Mouse (Mus musculus) hindbrain, embryonic 15.5 days (tissue): ENCODE data around the gene Dock8. TPM values are rescaled to one million over a fixed set of nuclear protein-coding genes. Genes with fewer than 3 reads are reported as not detected.

ENCODE experiments used
- ATAC-seq: fragments of 200-750 bp; cut with Nextera tagmentation; 2 replicates; pipeline ENCODE4 v1.8.0; 2017; ENCODE audit warnings: low read depth, moderate number of reproducible peaks, moderate TSS enrichment; ENCODE audit not compliant: low FRiP score
- H3K27ac ChIP-seq: fragments of 300-500 bp; sonication (generic); replicated peaks from 2 replicates; pipeline ENCODE4 v1.5.1; 2015; ENCODE audit warnings: mild to moderate bottlenecking, inconsistent platforms
- H3K27me3 ChIP-seq: fragments of 300-500 bp; sonication (generic); 2 replicates; pipeline ENCODE4 v1.6.1; 2015; ENCODE audit warnings: control low read depth, inconsistent platforms
- H3K36me3 ChIP-seq: fragments of 300-500 bp; sonication (generic); 2 replicates; pipeline ENCODE4 v1.6.1; 2015; ENCODE audit warnings: control low read depth, inconsistent platforms
- H3K4me1 ChIP-seq: fragments of 300-500 bp; sonication (generic); replicated peaks from 2 replicates; pipeline ENCODE4 v1.6.1; 2015; ENCODE audit warnings: control low read depth, inconsistent platforms
- H3K4me2 ChIP-seq: fragments of 300-500 bp; sonication (generic); 2 replicates; pipeline ENCODE4 v1.6.1; 2015; ENCODE audit warnings: moderate library complexity, mild to moderate bottlenecking, inconsistent platforms
- H3K4me3 ChIP-seq: fragments of 300-500 bp; sonication (generic); 2 replicates; pipeline ENCODE4 v1.5.1; 2015; ENCODE audit warnings: mild to moderate bottlenecking, inconsistent platforms
- H3K9ac ChIP-seq: fragments of 300-500 bp; sonication (generic); 2 replicates; pipeline ENCODE4 v1.6.1; 2015; ENCODE audit warnings: inconsistent platforms
- H3K9me3 ChIP-seq: fragments of 300-500 bp; sonication (generic); 2 replicates; pipeline ENCODE4 v1.6.1; 2016; ENCODE audit warnings: control low read depth, inconsistent platforms
- WGBS: fragments of 180-500 bp; shearing (Covaris S2); methylation state at CpG from one replicate; pipeline ENCODE4 v1.1.7; 2015; 5-methylcytosine and 5-hydroxymethylcytosine counted together
- polyA plus RNA-seq: library from polyadenylated mRNA; unstranded; fragments of >200 nt; fragmentation: Nextera tagmentation; extraction: Ambion mirVana; gene quantifications from 2 replicates; pipeline ENCODE4 v1.2.1, GENCODE M21; 2015

Gene Dock8
- polyA plus RNA-seq, 1 experiment from 2014 or later: 0.88 TPM

- Histone ChIP-seq H3K4me2 (no peak overlapping the region), H3K27me3 (no peaks in the 10 kb centered on the region), H3K27ac (no peak overlapping the region), H3K4me3 (no peak overlapping the region), H3K36me3 (no peaks in the 10 kb centered on the region), H3K9ac (no peak overlapping the region), H3K9me3 (no peaks in the 10 kb centered on the region), H3K4me1 (no peaks in the 10 kb centered on the region)
- WGBS: 86% methylated on average over 6 of the region's 6 CpGs
- no peak for ATAC-seq
Measured at GRCm38 (mm10) chr19:25180024-25180423, 180.7 kb downstream of the Dock8 start.

DNA sequence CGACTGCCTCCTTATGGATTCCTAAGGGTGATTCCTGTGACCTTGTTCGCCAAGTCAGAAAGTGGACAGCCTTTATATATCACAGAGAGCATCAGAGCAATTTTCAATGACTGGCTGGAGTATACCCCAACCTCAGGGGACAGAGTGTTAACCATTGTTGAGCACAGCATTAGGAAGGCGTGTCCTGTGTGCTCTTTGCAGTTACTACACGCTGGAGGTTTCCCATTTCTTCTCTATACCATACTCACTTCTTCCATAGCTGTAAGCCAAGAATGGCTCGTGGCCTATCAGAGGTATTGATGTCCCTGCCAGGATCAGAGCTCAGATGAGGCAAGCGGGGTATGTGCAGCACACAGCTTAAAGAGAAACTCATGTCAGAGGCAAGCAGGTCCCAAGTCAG is 181.2 kb downstream of the Dock8 start:
- Histone ChIP-seq H3K4me3 (no peak overlapping the region), H3K36me3 (no peaks in the 10 kb centered on the region), H3K4me2 (no peak overlapping the region), H3K27ac (no peak overlapping the region), H3K27me3 (no peaks in the 10 kb centered on the region), H3K9ac (no peak overlapping the region), H3K9me3 (no peaks in the 10 kb centered on the region), H3K4me1 (no peaks in the 10 kb centered on the region)
- ATAC-seq: no peak
- WGBS: 92% methylated on average over 6 of the region's 6 CpGs

- WGBS: 54% methylated on average over 7 of the region's 7 CpGs
- no peaks in the 10 kb centered on the region for H3K27me3 ChIP-seq
- no peaks in the 10 kb centered on the region for H3K4me1 ChIP-seq
- no peak overlapping the region for H3K4me3 ChIP-seq
- H3K27ac ChIP-seq: no peak overlapping the region
- no peak overlapping the region for H3K4me2 ChIP-seq
- H3K36me3 ChIP-seq: no peaks in the 10 kb centered on the region
- 0 out of 2 replicates have a peak, but pooled peaks have one; percentile 30 for ATAC-seq
- no peak overlapping the region for H3K9ac ChIP-seq
- no peaks in the 10 kb centered on the region for H3K9me3 ChIP-seq
Measured at GRCm38 (mm10) chr19:25184076-25184475, 184.7 kb downstream of the Dock8 start.

- 87% methylated on average over 5 of the region's 5 CpGs for WGBS
- Histone ChIP-seq H3K9me3 (no peaks in the 10 kb centered on the region), H3K27me3 (no peaks in the 10 kb centered on the region), H3K4me1 (no peaks in the 10 kb centered on the region), H3K36me3 (no peaks in the 10 kb centered on the region), H3K27ac (no peak overlapping the region), H3K9ac (no peak overlapping the region), H3K4me3 (no peak overlapping the region), H3K4me2 (no peak overlapping the region)
- no peak for ATAC-seq
Measured at GRCm38 (mm10) chr19:25186316-25186715, 187.0 kb downstream of the Dock8 start.

DNA sequence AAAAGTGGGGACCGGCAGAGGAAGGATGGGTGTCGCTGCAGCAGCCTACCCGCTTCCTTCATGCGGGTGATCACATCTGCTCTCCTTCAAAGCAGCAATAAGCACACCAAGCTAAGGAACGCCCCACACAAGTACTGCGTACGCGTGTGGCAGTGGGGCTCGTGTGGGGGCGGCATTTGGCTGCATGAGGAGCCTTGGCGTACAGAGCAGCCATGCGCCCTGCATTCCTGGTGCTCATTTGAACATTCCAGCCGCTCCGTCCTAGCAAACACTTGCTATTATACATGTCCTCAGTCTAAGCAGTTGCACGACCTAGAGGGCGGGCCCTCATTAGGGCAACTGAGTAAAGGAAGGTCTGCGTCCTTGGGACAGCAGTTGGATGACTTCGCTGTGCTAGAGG is 188.3 kb downstream of the Dock8 start:
- no peak for ATAC-seq
- WGBS: 82% methylated on average over 18 of the region's 18 CpGs

DNA sequence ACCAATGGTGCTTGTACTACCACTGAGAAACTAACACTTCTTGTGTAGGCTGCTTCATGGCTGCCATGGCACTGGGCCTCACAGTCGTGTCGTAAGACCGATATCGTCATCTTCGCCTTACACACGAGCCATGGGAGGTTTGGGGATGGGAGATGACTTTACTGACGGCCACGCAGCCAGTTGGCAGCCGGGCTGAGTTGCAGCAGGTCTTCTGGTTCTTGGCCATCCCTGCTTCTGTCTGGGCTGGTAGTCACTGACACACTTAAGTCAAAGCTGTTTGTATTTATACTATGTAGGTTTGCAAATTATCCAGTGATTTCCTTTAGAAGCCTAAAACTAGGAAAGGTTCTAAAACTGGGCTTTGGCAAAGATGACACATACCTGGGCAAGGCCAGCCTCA is 194.4 kb downstream of the Dock8 start:
- H3K9ac ChIP-seq: no peak overlapping the region
- no peak overlapping the region for H3K27ac ChIP-seq
- ATAC-seq: no peak
- H3K27me3 ChIP-seq: no peaks in the 10 kb centered on the region
- no peaks in the 10 kb centered on the region for H3K9me3 ChIP-seq
- 95% methylated on average over 9 of the region's 9 CpGs for WGBS
- no peaks in the 10 kb centered on the region for H3K4me1 ChIP-seq
- H3K36me3 ChIP-seq: no peaks in the 10 kb centered on the region
- H3K4me2 ChIP-seq: no peak overlapping the region
- H3K4me3 ChIP-seq: no peak overlapping the region

More for the DNA sequence above, 188.3 kb downstream of the Dock8 start:
- Histone ChIP-seq H3K9me3 (no peaks in the 10 kb centered on the region), H3K4me2 (no peak overlapping the region), H3K27me3 (no peaks in the 10 kb centered on the region), H3K36me3 (no peaks in the 10 kb centered on the region), H3K27ac (no peak overlapping the region), H3K4me1 (no peaks in the 10 kb centered on the region), H3K9ac (no peak overlapping the region), H3K4me3 (no peak overlapping the region)

DNA sequence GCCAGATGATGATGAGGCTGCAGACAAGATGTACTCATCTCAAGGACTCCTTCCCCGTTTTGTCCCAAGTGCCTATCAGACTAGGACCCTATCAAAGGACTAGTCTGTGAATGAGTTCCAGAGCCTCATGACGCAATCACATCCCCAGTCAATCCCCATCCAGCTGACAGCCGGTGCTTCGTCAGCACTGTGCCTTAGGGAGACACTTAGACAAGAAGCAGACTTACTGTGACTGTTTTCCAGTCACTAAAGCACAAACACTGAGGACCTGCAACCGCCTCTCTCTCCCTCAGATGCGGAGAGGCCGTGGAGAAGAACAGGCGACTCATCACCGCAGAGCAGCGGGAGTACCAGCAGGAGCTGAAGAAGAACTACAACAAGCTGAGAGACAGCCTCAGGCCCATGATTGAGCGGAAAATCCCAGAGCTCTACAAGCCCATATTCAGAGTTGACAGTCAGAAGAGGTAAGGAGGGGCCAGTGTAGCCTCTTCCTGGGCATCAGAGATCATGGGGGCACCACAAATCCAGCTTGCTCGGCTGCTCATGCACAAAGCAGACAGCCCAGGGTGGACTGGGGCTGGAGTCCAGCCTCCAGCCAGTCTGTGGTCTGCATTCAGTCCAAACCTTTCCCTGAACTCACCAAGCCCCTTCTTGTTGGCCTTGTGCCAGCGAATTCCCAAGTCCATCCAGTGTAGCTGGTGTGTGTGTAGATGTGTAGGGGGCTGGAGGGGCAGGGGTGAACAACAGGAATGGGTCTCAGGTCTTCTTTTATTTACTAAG is 200.9 kb downstream of the Dock8 start:
- H3K4me2 ChIP-seq: no peak overlapping the region
- ATAC-seq: no peak
- H3K4me3 ChIP-seq: no peak overlapping the region
- no peak overlapping the region for H3K9ac ChIP-seq
- H3K27ac ChIP-seq: no peak overlapping the region
- no peaks in the 10 kb centered on the region for H3K9me3 ChIP-seq
- H3K36me3 ChIP-seq: no peaks in the 10 kb centered on the region
- no peaks in the 10 kb centered on the region for H3K27me3 ChIP-seq
- H3K4me1 ChIP-seq: no peaks in the 10 kb centered on the region
- 71% methylated on average over 13 of the region's 13 CpGs for whole genome bisulfite sequencing

- no peak for ATAC-seq
- Histone ChIP-seq H3K4me3 (no peak overlapping the region), H3K27ac (no peak overlapping the region), H3K4me2 (no peak overlapping the region), H3K4me1 (peaks cover 6% of the 10 kb centered on the region), H3K36me3 (no peaks in the 10 kb centered on the region), H3K9ac (no peak overlapping the region), H3K9me3 (no peaks in the 10 kb centered on the region), H3K27me3 (no peaks in the 10 kb centered on the region)
- 85% methylated on average over 12 of the region's 12 CpGs for WGBS
Measured at GRCm38 (mm10) chr19:25203077-25203476, 203.7 kb downstream of the Dock8 start.

- H3K27ac ChIP-seq: no peak overlapping the region
Measured at GRCm38 (mm10) chr19:25206969-25207368, 207.6 kb downstream of the Dock8 start.

DNA sequence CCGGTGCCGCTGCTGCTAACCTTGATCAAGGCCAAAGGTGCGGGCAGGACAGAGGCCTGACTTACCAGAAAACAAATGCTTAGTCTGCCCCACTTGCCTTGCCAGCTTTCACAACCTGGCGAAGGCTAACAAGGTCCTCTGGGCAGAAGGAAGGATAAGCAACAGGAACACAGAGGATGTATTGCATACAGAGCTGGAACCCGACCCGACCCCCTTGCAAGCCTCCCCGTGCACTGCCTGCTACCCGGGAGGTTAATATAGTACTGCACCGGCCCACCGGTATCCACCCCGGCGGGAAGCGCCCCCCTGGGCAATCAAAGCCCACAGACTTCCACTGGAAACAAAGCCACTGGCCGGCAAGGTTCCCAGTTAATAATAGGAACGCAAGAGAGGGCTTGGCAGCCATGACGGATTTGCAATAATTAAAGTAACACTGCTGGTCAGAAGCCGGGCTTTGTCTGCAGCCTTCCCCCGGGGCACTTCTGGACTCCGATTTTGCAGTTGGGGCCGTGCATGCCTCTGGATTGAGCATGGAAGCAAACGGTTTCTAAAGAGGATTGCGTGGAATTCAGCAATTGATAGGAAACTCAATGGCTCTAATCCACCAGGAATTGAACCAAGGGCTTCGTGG is 208.5 kb downstream of the Dock8 start:
- peak overlapping the region; percentile 11; the same call in 1 of the 2 replicates for H3K9ac ChIP-seq

More at GRCm38 (mm10) chr19:25206969-25207368, 207.6 kb downstream of the Dock8 start:
- ATAC-seq: no peak
- 62% methylated on average over 12 of the region's 12 CpGs for WGBS
- Histone ChIP-seq H3K4me1 (peaks cover 14% of the 10 kb centered on the region), H3K9ac (no peak overlapping the region), H3K9me3 (no peaks in the 10 kb centered on the region), H3K27me3 (no peaks in the 10 kb centered on the region), H3K36me3 (no peaks in the 10 kb centered on the region), H3K4me2 (no peak overlapping the region), H3K4me3 (no peak overlapping the region)

DNA sequence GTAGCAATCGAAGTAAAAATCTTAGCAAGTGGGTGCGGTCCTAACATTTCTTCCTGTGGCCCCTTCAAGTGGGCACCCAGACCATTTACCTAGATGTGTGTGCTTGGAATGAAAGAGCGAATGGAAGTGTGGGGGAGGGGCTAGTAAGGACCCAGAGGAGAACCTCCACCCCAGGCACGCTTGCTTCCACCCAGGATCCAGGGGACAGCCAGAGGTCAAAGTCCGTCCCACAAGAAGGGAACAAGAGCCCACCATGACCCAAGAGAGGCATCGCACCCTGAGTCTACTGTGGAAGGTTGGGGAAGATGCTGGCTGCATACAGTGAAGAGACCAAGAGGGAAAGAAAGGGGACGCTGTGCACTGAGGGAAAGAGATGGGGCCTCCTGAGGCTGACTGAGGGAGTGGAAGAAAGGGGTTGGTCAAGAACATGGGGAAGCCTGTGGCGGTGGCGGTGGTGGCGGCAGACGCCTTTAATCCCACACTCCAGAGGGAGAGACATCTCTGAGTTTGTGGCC is 209.3 kb downstream of the Dock8 start:
- Histone ChIP-seq H3K4me1 (peaks cover 14% of the 10 kb centered on the region), H3K36me3 (no peaks in the 10 kb centered on the region), H3K9me3 (no peaks in the 10 kb centered on the region), H3K9ac (no peak overlapping the region), H3K27me3 (no peaks in the 10 kb centered on the region), H3K4me3 (0 out of 2 replicates have a peak overlapping the region, but pooled peaks have one; percentile 9), H3K27ac (no peak overlapping the region), H3K4me2 (peak overlapping the region; percentile 52; the same call in 1 of the 2 replicates)
- 68% methylated on average over 11 of the region's 11 CpGs for WGBS
- no peak for ATAC-seq

More for the DNA sequence above, 208.5 kb downstream of the Dock8 start:
- 5% methylated on average over 23 of the region's 23 CpGs for WGBS
- H3K4me3 ChIP-seq: peak overlapping the region; percentile 9; the same call in 1 of the 2 replicates
- no peaks in the 10 kb centered on the region for H3K9me3 ChIP-seq
- no peak overlapping the region for H3K27ac ChIP-seq
- peaks cover 14% of the 10 kb centered on the region for H3K4me1 ChIP-seq
- H3K27me3 ChIP-seq: no peaks in the 10 kb centered on the region
- no peaks in the 10 kb centered on the region for H3K36me3 ChIP-seq
- peak overlapping the region; percentile 52 for H3K4me2 ChIP-seq
- no peak for ATAC-seq

- Histone ChIP-seq H3K4me3 (no peak overlapping the region), H3K4me2 (no peak overlapping the region), H3K9me3 (no peaks in the 10 kb centered on the region), H3K4me1 (no peaks in the 10 kb centered on the region), H3K27ac (no peak overlapping the region), H3K27me3 (no peaks in the 10 kb centered on the region), H3K9ac (no peak overlapping the region), H3K36me3 (no peaks in the 10 kb centered on the region)
- no peak for ATAC-seq
- 74% methylated on average over 2 of the region's 2 CpGs for WGBS
Measured at GRCm38 (mm10) chr19:25220611-25221010, 221.3 kb downstream of the Dock8 start.
